Mouse (Mus musculus) erythroblast, embryonic 14.5 days (primary cell): ENCODE measurements at regions not wholly inside any gene's neighbourhood (a gene's known extent, or its start where the extent isn't known, plus 50 kb on each side); places are given as distances from the start of the nearest gene placed in this dataset.

Experiments used
- H3K27me3 ChIP-seq: 2 replicates; pipeline ENCODE4 v1.6.1; 2012; ENCODE audit warnings: inconsistent platforms; ENCODE audit not compliant: control insufficient read depth
- H3K36me3 ChIP-seq: 2 replicates; pipeline ENCODE4 v1.6.1; 2012; ENCODE audit warnings: mild to moderate bottlenecking, inconsistent platforms; ENCODE audit not compliant: control insufficient read depth
- H3K4me1 ChIP-seq: 2 replicates; pipeline ENCODE4 v1.6.1; 2012; ENCODE audit warnings: inconsistent platforms; ENCODE audit not compliant: control insufficient read depth
- H3K4me3 ChIP-seq: replicated peaks from 2 replicates; pipeline ENCODE3; 2012; ENCODE audit warnings: moderate library complexity, mild to moderate bottlenecking, inconsistent platforms
- H3K9me3 ChIP-seq: 2 replicates; pipeline ENCODE4 v1.6.1; 2012; ENCODE audit warnings: low read length, inconsistent platforms, mixed read lengths; ENCODE audit not compliant: control insufficient read depth
- GATA1 ChIP-seq: IDR thresholded peaks from 2 replicates; pipeline ENCODE4 v1.6.1; 2012; ENCODE audit warnings: low read length, inconsistent platforms, mixed read lengths
- TAL1 ChIP-seq: IDR thresholded peaks from 3 replicates; pipeline ENCODE4 v1.6.1; 2012; ENCODE audit warnings: low read length, inconsistent platforms, mixed read lengths

DNA sequence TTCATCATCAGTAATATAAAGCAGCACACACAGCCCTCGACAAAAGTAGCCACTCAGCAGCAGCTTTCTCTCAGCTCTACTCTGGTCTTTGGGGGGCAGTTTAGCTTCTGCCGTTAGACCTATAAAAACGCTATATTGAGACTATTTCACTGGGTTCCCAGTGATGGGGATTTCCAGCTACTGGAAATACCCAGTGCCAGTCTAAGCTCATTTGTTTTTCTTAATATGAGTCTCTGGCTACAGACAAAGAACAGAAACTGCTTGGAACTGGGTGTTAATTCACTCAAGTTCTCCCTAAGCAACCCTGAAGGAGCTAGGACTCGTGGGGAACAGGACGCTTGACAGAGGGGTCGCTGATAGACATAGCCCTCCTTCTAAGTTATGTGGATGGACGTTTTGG lies 100.3 kb upstream of the Cdc42ep3 start:
- Histone ChIP-seq H3K4me1 (no peaks in the 10 kb centered on the region), H3K4me3 (no peak overlapping the region), H3K36me3 (no peaks in the 10 kb centered on the region), H3K27me3 (no peaks in the 10 kb centered on the region), H3K9me3 (no peaks in the 10 kb centered on the region)
- TF ChIP-seq GATA1 (no peak), TAL1 (no peak)

DNA sequence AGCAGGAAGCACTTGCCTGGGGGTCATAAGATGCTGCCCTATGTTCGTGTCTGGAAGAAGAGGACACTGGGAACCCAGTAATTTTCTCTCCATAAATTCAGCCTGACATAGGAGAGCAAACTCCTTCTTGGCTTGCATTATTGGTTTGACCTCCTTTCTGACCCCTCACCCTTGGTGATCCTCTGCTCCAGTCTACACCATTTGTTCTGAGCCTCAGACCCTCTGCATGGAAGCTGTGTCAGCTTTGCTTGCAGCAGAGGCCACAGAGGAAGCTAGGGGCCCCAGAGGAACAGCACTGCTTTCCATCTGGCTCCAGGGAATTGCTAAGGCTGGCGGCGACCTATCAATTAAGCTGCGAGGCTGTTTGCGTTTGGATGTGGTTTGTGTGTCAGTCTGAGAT lies 102.7 kb upstream of the Cdc42ep3 start:
- no peak overlapping the region for H3K4me3 ChIP-seq
- no peaks in the 10 kb centered on the region for H3K36me3 ChIP-seq
- no peaks in the 10 kb centered on the region; the same call in 1 of the 2 replicates for H3K4me1 ChIP-seq
- no peaks in the 10 kb centered on the region for H3K27me3 ChIP-seq
- TF ChIP-seq GATA1 (no peak), TAL1 (no peak)
- no peaks in the 10 kb centered on the region for H3K9me3 ChIP-seq

DNA sequence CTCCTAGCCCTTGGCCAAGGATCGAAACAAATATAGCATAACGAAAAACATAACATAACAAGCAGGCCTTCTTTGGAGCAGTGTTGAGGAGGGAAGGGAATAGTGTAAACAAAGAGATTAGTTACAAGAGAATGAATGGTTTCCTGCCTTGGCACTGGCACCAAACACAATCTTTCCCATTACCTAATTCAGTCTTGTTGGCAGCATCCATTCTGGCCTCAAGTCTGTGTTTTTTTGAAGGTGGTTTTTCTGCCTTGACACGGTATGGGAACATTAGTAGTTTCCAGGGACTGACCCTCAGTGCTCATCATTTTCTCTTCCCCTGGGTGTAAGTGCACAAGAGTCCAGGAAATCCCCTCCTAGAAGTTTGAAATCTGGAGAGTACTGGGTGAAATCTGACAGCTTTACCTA lies 106.8 kb upstream of the Cdc42ep3 start:
- Histone ChIP-seq H3K9me3 (no peaks in the 10 kb centered on the region), H3K27me3 (no peaks in the 10 kb centered on the region), H3K4me1 (no peaks in the 10 kb centered on the region; the same call in 1 of the 2 replicates), H3K4me3 (no peak overlapping the region), H3K36me3 (no peaks in the 10 kb centered on the region)
- TF ChIP-seq GATA1 (no peak), TAL1 (no peak)

DNA sequence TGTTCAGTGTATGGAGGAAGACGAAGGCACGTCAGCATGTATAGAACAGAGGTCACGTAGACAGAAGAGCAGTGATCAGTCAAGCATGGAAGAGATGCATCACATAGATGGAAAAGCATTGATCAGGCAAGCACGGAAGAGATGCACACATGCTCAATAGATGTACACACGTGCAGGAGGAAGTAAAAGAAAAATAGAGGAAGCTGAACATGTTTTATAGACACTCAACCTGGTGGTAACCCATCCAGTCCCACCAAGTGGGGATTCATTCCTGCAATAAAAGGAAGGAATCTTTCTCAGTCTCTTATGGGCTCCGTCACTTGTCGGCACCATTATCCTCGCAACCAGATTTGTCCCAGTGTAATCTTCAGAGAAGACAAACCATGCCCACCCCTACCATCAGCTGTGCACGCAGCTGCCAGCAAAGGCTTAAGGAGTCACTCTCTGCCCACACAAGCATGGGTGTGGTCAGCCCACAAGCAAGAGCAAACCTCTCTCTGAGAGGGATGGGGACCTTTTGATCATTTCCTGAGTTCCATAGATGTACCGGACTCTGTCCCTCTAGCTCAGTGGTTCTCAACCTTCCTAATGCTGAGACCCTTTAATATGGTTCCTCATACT lies 108.3 kb upstream of the Cdc42ep3 start:
- Histone ChIP-seq H3K27me3 (no peaks in the 10 kb centered on the region), H3K9me3 (no peaks in the 10 kb centered on the region), H3K36me3 (no peaks in the 10 kb centered on the region), H3K4me1 (no peaks in the 10 kb centered on the region; the same call in 1 of the 2 replicates), H3K4me3 (no peak overlapping the region)
- TF ChIP-seq GATA1 (no peak), TAL1 (no peak)

DNA sequence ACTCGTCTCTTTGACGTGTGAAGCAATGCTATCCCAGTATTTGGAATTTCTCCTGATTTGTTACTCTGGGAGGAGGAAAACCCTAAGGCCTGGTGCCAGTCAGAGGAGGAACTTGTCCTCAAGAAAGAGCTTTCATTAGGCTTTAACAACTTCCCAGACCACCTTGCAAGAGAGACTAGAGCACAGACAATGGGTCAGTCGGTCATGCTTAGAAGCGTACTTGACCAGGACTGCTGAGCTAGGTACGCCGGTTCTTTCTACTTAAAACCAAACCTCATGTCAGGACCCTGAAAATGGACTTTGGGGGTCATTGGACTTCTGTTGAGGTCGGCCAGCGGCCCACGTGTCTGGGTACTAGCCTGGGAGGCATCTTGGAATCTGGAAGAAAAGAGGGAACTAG lies 110.8 kb upstream of the Cdc42ep3 start:
- H3K36me3 ChIP-seq: no peaks in the 10 kb centered on the region
- H3K9me3 ChIP-seq: no peaks in the 10 kb centered on the region
- no peak overlapping the region for H3K4me3 ChIP-seq
- H3K4me1 ChIP-seq: no peaks in the 10 kb centered on the region
- H3K27me3 ChIP-seq: no peaks in the 10 kb centered on the region
- TF ChIP-seq GATA1 (no peak), TAL1 (no peak)

DNA sequence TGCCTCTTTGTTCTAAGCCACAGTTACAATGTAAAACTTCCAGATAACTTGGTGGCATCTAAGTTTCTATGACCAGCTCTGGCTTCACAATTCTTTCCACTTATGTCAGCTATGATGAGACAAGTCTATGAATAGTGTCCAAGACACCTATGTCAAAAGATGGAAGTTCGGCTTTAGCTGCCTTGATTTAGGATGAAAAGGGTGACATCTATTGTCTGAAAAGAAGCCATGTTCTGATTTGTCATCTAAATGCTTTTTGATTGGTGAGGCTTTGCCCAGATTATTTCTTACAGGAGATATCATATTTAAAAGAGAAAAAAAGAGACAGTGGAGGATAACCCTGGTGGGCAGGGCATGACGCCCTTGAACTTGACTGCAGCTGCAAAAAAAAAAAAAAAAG lies 116.7 kb upstream of the Cdc42ep3 start:
- Histone ChIP-seq H3K4me3 (no peak overlapping the region), H3K36me3 (no peaks in the 10 kb centered on the region), H3K4me1 (no peaks in the 10 kb centered on the region), H3K27me3 (no peaks in the 10 kb centered on the region), H3K9me3 (no peaks in the 10 kb centered on the region)
- TF ChIP-seq TAL1 (no peak), GATA1 (no peak)

DNA sequence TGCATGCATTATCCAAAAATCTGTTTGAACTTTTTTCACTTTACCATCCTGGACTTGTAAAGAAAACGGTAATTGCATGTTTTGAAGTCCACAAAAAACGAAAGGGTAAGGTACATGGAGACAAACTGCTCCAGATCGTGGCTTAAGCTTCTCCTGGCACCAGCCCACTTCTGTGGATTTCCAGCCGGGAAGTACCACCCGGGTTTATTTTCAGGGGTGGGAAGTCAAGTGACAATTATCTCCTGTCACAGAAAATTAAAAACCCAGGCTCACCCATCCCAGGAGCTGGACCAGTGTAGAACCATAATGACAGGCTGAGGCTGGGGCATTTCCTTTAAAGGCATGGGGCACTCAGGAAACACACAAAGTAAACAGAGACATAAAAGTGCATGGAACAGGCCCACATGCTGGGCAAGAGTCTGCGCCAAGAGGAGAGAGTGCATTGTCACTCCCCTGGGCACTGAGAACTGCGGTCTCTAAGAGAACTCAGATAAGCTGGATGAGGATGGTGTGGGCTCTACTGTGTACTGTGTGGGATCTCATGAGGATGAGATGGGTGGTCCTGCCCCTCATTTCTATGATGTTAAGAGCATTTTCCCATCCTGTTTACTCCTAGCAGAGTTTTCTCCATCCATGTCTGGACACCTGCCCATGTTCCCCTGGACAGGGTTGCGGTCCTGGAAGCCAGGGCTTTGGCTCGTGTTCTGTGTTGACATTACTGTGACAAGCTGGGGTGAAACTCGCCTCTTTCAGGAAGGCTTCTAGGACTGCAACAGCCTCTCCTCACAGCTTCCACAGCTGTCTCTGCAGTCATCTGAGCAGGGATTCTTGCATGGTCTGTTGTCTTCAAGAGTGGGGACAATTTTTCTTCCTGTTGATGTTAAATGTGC lies 117.5 kb upstream of the Cdc42ep3 start:
- Histone ChIP-seq H3K27me3 (no peaks in the 10 kb centered on the region), H3K4me1 (no peaks in the 10 kb centered on the region), H3K4me3 (no peak overlapping the region), H3K36me3 (no peaks in the 10 kb centered on the region), H3K9me3 (no peaks in the 10 kb centered on the region)
- TF ChIP-seq GATA1 (no peak), TAL1 (no peak)

DNA sequence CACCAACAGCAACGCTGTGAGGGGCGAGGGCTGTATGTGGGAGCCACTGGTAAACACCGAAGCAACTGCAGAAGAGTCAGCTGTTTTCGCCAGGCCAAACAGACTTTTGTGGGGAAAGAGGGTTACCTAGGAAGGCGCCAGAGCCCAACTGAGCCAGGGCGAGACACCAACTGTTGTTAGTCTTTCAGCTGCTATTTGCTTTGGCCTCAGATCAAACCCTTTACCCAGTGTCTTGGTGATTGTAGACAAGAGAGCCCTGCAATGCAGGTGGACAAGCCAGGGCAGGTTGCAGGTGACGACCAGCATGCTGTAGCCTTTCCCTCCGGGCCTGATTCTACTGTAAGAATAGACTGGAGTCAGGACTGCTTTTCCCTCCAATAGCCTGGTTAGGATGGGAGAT lies 121.8 kb upstream of the Cdc42ep3 start:
- no peak for TF ChIP-seq TAL1
- no peak for TF ChIP-seq GATA1
- no peaks in the 10 kb centered on the region for H3K36me3 ChIP-seq
- H3K9me3 ChIP-seq: no peaks in the 10 kb centered on the region
- no peaks in the 10 kb centered on the region for H3K4me1 ChIP-seq
- H3K4me3 ChIP-seq: no peak overlapping the region
- H3K27me3 ChIP-seq: no peaks in the 10 kb centered on the region

DNA sequence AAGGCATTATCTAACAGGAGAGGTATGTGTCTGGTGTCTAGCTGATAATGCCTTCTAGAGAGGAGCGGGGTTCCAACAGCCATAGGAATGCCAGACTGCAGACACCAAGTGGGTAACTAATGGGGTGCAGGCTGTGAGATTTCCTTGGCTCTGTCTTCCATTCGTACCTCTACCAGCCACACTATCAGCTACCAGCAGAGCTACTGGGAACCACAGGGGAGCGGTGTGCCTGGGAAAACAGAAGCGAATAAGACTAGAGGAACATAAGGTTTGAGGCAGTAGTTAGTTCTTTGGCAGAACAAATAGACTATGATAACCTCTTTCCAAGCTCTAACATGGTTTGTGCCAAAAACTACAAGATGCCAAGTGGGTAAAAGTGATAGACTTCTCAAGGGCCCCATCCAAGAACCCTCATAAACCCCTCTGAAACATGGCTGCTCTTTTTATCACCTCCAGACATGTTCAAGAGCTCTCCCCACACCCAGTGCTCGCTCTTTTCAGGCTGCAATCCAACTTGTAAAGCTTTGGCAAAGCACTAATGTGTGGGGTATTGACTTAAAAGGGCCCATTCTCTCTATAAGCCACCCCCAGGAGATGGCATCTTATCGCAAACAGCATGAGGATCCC lies 126.3 kb upstream of the Cdc42ep3 start:
- H3K27me3 ChIP-seq: no peaks in the 10 kb centered on the region
- TF ChIP-seq TAL1 (no peak), GATA1 (no peak)

More for the DNA sequence above, 126.3 kb upstream of the Cdc42ep3 start:
- Histone ChIP-seq H3K9me3 (no peaks in the 10 kb centered on the region), H3K4me3 (no peak overlapping the region), H3K4me1 (no peaks in the 10 kb centered on the region), H3K36me3 (no peaks in the 10 kb centered on the region)
